Mouse (Mus musculus) C2C12 (cell line): Measurements from ENCODE around the gene Ly6g6f.

Experiments
- CEBPB ChIP-seq: IDR thresholded peaks from one replicate; pipeline ENCODE4 v1.6.1; 2011; ENCODE audit warnings: low read depth, mild to moderate bottlenecking, control low read depth, moderate library complexity
- CTCF ChIP-seq: IDR thresholded peaks from one replicate; pipeline ENCODE4 v1.5.1; 2011; ENCODE audit not compliant: control insufficient read depth, insufficient read depth, insufficient read length
- MAX ChIP-seq: IDR thresholded peaks from one replicate; pipeline ENCODE4 v1.6.1; 2011; ENCODE audit warnings: mild to moderate bottlenecking, control low read depth
- MYOD1 ChIP-seq: IDR thresholded peaks from one replicate; pipeline ENCODE4 v1.6.1; 2011; ENCODE audit warnings: low read depth; ENCODE audit not compliant: control insufficient read depth, insufficient read length
- MYOG ChIP-seq: IDR thresholded peaks from one replicate; pipeline ENCODE4 v1.6.1; 2011; ENCODE audit not compliant: control insufficient read depth, insufficient read length; ENCODE audit errors: extremely low read depth
- USF1 ChIP-seq: IDR thresholded peaks from one replicate; pipeline ENCODE4 v1.6.1; 2011; ENCODE audit warnings: low read depth, mild to moderate bottlenecking, control low read depth, moderate library complexity

- no peak for TF ChIP-seq CTCF
- no peak for TF ChIP-seq MYOD1
- TF ChIP-seq MAX, result no peak
- TF ChIP-seq CEBPB, result no peak
- no peak for TF ChIP-seq USF1
- TF ChIP-seq MYOG, result no peak
Measured at GRCm38 (mm10) chr17:35066084-35066483, 19.3 kb downstream of the Ly6g6f start, which contains the start of gene Mpig6b.
